Mouse (Mus musculus) naive thymus-derived CD4-positive, alpha-beta T cell, adult 2 months (primary cell): ENCODE measurements at regions not wholly inside any gene's neighbourhood (a gene's known extent, or its start where the extent isn't known, plus 50 kb on each side); places are given as distances from the start of the nearest gene placed in this dataset.
"Not testable (repeated sequence)": the region's sequence is repeated elsewhere in the genome, so short reads cannot be mapped to it uniquely, and the experiment has no call there.

Experiments
- DNase-seq: peaks from one replicate; pipeline ENCODE4 v3.0.0-alpha.2; 2011; ENCODE audit warnings: low read depth

GRCm38 (mm10) chr10:9462361-9462760 lies 212.6 kb downstream of the Samd5 start:
- DNase-seq, result no peak

GRCm38 (mm10) chr10:9459145-9459544 lies 215.9 kb downstream of the Samd5 start:
- no peak for DNase-seq

- DNase-seq, result no peak
Measured at GRCm38 (mm10) chr10:9458466-9458865, 216.5 kb downstream of the Samd5 start.

- DNase-seq, result no peak
Measured at GRCm38 (mm10) chr10:9457222-9457621, 217.8 kb downstream of the Samd5 start.

- DNase-seq, result no peak
Measured at GRCm38 (mm10) chr10:9439072-9439471, 235.9 kb downstream of the Samd5 start.

GRCm38 (mm10) chr10:9438366-9438765 lies 236.6 kb downstream of the Samd5 start:
- DNase-seq, result no peak

- no peak for DNase-seq
Measured at GRCm38 (mm10) chr10:9429085-9429484, 245.9 kb downstream of the Samd5 start.

- DNase-seq, result no peak
Measured at GRCm38 (mm10) chr10:9420741-9421140, 254.3 kb downstream of the Samd5 start.

GRCm38 (mm10) chr10:9416685-9417084 lies 258.3 kb downstream of the Samd5 start:
- DNase-seq, result no peak

- no peak for DNase-seq
Measured at GRCm38 (mm10) chr10:9406101-9406500, 268.9 kb downstream of the Samd5 start.

GRCm38 (mm10) chr10:9405417-9405816 lies 269.6 kb downstream of the Samd5 start:
- no peak for DNase-seq

- DNase-seq, result no peak
Measured at GRCm38 (mm10) chr10:9404963-9405362, 270.0 kb downstream of the Samd5 start.

- DNase-seq, result no peak
Measured at GRCm38 (mm10) chr10:9400911-9401617, 273.9 kb downstream of the Samd5 start.

- no peak for DNase-seq
Measured at GRCm38 (mm10) chr10:9377440-9378101, 297.4 kb downstream of the Samd5 start.

GRCm38 (mm10) chr10:9362306-9362865 lies 312.6 kb downstream of the Samd5 start:
- no peak for DNase-seq

- no peak for DNase-seq
Measured at GRCm38 (mm10) chr10:9338207-9338801, 336.7 kb downstream of the Samd5 start.

GRCm38 (mm10) chr10:9334245-9334845 lies 340.7 kb downstream of the Samd5 start:
- no peak for DNase-seq

GRCm38 (mm10) chr10:9331694-9332093 lies 343.3 kb downstream of the Samd5 start:
- DNase-seq, result no peak

GRCm38 (mm10) chr10:9328324-9328723 lies 346.7 kb downstream of the Samd5 start:
- DNase-seq, result no peak

- DNase-seq, result not testable (repeated sequence)
Measured at GRCm38 (mm10) chr10:9327881-9328280, 347.1 kb downstream of the Samd5 start.

GRCm38 (mm10) chr10:9312326-9312725 lies 362.7 kb downstream of the Samd5 start:
- DNase-seq, result no peak

GRCm38 (mm10) chr10:9310346-9310745 lies 364.7 kb downstream of the Samd5 start:
- DNase-seq, result no peak

- DNase-seq, result no peak
Measured at GRCm38 (mm10) chr10:9296055-9296454, 379.0 kb downstream of the Samd5 start.
